Mouse (Mus musculus) forebrain, embryonic 12.5 days (tissue): Measurements from ENCODE around the gene Tusc2. TPM values are rescaled to one million over a fixed set of nuclear protein-coding genes. Genes with fewer than 3 reads are reported as not detected.
"Not testable (repeated sequence)": the region's sequence is repeated elsewhere in the genome, so short reads cannot be mapped to it uniquely, and the experiment has no call there.

Source experiments
- ATAC-seq: fragments of 200-750 bp; cut with Nextera tagmentation; 2 replicates; pipeline ENCODE4 v1.8.0; 2017; ENCODE audit warnings: moderate TSS enrichment; ENCODE audit not compliant: low FRiP score
- H3K27ac ChIP-seq: fragments of 300-500 bp; sonication (generic); 2 replicates; pipeline ENCODE4 v1.5.1; 2016; ENCODE audit warnings: mild to moderate bottlenecking
- H3K27me3 ChIP-seq: fragments of 300-500 bp; sonication (generic); 2 replicates; pipeline ENCODE4 v1.6.1; 2016; ENCODE audit warnings: mild to moderate bottlenecking
- H3K36me3 ChIP-seq: fragments of 300-500 bp; sonication (generic); replicated peaks from 2 replicates; pipeline ENCODE4 v1.6.1; 2016; ENCODE audit warnings: mild to moderate bottlenecking
- H3K4me1 ChIP-seq: fragments of 300-500 bp; sonication (generic); 2 replicates; pipeline ENCODE4 v1.6.1; 2016
- H3K4me2 ChIP-seq: fragments of 300-500 bp; sonication (generic); 2 replicates; pipeline ENCODE4 v1.6.1; 2016; ENCODE audit warnings: mild to moderate bottlenecking, moderate library complexity
- H3K4me3 ChIP-seq: fragments of 300-500 bp; sonication (generic); replicated peaks from 2 replicates; pipeline ENCODE4 v1.5.1; 2016; ENCODE audit warnings: mild to moderate bottlenecking
- H3K9ac ChIP-seq: fragments of 300-500 bp; sonication (generic); 2 replicates; pipeline ENCODE4 v1.6.1; 2016; ENCODE audit warnings: mild to moderate bottlenecking
- H3K9me3 ChIP-seq: fragments of 300-500 bp; sonication (generic); 2 replicates; pipeline ENCODE4 v1.6.1; 2016
- WGBS: fragments of 180-500 bp; shearing (Covaris S2); methylation state at CpG from one replicate; pipeline ENCODE4 v1.1.7; 2016; 5-methylcytosine and 5-hydroxymethylcytosine counted together
- polyA plus RNA-seq: library from polyadenylated mRNA; unstranded; fragments of >200 nt; fragmentation: Nextera tagmentation; extraction: Ambion mirVana; gene quantifications from 2 replicates; pipeline ENCODE4 v1.2.1, GENCODE M21; 2016

Tusc2 gene
- polyA plus RNA-seq, 1 experiment from 2014 or later, result 77.2 TPM

DNA sequence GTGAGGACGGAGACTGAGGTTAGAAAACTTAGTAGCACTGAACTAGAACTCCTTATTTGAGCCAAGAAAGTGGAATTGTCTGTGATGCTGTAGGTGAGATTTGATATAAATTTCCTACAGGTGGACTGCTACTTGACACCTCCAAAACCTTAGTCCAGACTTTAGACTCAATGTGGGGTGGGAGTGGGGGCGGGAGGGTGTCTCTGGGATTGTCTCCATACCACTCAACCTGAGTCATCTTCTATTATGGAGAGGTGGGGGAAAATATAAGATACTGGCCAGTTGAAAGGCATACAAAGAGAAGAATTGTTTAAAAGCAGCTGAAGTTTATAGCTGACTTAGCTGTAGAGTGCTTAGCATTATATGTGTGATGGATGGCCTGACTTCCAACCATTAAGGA is 7.4 kb upstream of the Tusc2 start:
- 0 out of 2 replicates have a peak overlapping the region, but pooled peaks have one; percentile 92 for H3K27ac ChIP-seq
- WGBS, result 50% methylated on average over 2 of the region's 2 CpGs

DNA sequence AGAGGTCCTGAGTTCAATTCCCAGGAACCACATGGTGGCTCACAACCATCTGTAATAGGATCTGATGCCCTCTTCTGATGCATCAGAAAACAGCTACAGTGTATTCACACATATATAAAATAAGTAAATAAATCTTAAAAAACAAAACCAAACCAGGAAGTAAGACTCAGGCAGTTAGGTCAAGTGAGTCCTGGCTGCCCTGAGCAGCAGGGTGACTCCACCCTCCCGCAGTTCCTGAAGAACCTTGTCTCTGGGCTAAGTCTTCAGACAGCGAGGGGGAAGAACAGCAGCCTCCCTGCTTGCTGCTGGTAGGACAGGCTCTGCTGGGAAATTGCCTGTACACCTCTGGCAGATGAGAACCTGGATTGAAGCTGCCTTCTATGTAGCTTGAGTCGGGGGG is 6.7 kb upstream of the Tusc2 start:
- ATAC-seq, result no peak
- peak overlapping the region; percentile 80; the same call in 1 of the 2 replicates for H3K9ac ChIP-seq
- peak overlapping the region; percentile 82 for H3K4me2 ChIP-seq
- peaks cover 22% of the 10 kb centered on the region for H3K27me3 ChIP-seq
- peaks cover 44% of the 10 kb centered on the region for H3K36me3 ChIP-seq
- WGBS, result 85% methylated on average over 3 of the region's 3 CpGs
- H3K4me3 ChIP-seq, result 0 out of 2 replicates have a peak overlapping the region, but pooled peaks have one; percentile 63
- H3K4me1 ChIP-seq, result peaks cover 50% of the 10 kb centered on the region
- H3K9me3 ChIP-seq, result no peaks in the 10 kb centered on the region
- no peak overlapping the region for H3K27ac ChIP-seq

More for the DNA sequence above, 7.4 kb upstream of the Tusc2 start:
- Histone ChIP-seq H3K9me3 (no peaks in the 10 kb centered on the region), H3K4me2 (peak overlapping the region; percentile 82), H3K36me3 (peaks cover 38% of the 10 kb centered on the region), H3K4me1 (peaks cover 55% of the 10 kb centered on the region), H3K9ac (peak overlapping the region; percentile 80), H3K27me3 (peaks cover 28% of the 10 kb centered on the region), H3K4me3 (peak overlapping the region; percentile 63)
- no peak for ATAC-seq

DNA sequence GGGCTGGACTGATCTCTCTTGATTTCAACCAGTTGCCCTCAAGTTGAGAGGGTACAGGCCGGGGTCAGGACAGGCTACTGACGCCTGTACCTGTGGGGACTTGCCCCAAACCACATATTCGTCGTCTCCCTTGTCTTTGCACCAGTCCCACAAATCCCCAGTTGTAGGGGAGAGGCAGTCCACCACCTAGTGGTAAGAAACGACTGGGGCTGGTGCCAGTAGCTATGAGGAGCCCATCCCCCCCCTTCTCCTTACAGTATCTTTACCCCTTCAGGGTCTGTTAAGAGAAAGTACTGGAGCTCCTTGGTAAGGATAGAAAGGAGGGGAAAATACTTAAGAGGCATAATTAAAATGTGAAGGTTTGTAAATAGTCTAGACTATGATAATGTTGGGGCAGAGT is 2.5 kb downstream of the Tusc2 start:
- WGBS, result 50% methylated on average over 5 of the region's 5 CpGs
- H3K9ac ChIP-seq, ATAC-seq, H3K4me3 ChIP-seq, H3K9me3 ChIP-seq, H3K27me3 ChIP-seq, H3K4me2 ChIP-seq: not testable (repeated sequence)
- Histone ChIP-seq H3K27ac (0 out of 2 replicates have a peak overlapping the region, but pooled peaks have one; percentile 8), H3K4me1 (peaks cover 46% of the 10 kb centered on the region), H3K36me3 (peaks cover 45% of the 10 kb centered on the region)

DNA sequence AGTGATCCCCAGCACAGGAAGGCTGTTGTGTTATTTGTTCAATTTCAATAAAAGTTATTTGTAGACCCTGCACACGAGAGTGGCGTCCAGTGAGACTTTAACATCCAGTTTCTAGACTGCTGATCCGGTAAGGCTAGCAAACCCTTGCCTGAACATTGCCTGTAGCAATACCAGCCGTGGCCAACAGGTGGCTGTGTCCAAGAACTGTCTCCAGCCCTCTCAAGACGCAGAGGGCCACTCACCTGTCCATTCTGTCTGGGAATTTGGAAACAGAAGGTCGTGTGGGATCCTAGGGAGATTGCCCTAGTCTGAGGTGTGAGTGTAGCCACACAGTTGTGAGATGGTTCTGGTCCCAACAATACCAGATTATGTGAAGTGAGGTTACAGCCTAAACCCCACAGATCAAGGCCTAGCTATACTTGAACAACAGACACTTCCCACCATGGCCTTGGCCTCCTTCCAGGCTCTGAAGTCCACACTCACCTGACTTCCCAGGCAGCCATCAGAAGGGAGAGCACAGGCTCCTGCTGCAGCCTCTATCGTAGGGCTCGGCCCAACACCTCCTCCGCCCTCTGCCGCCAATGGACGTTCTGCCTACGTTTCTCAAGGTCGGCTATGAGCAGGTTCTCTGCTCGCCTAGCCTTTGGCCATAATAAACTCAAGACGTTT is 3.1 kb downstream of the Tusc2 start:
- 61% methylated on average over 15 of the region's 15 CpGs for WGBS
- no peak overlapping the region for H3K27ac ChIP-seq

DNA sequence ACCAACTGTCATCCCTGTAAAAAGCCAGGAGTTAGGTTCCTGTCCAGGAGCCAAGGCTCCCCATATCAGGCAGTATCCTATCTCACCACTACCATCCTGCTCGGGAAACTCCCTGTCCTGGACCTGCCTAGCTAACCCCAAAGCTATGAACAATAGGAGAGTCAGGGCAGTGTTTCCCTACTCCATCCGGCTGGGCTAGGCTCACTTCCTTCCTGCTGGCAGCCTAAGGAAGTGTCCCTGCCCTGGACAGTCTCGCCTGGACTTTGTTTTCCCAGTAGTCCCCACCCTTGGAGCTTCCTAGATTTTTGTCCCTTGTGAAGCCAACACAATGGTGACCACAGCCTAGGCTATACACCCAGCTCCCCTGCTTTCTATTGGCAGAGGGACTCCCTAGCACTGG is 3.8 kb downstream of the Tusc2 start:
- Histone ChIP-seq H3K27ac (peak overlapping the region; percentile 54; the same call in 1 of the 2 replicates), H3K4me2 (no peak overlapping the region), H3K9ac (no peak overlapping the region), H3K27me3 (no peaks in the 10 kb centered on the region), H3K36me3 (peaks cover 45% of the 10 kb centered on the region), H3K4me1 (peaks cover 59% of the 10 kb centered on the region), H3K9me3 (no peaks in the 10 kb centered on the region), H3K4me3 (no peak overlapping the region)
- 71% methylated on average over 3 of the region's 3 CpGs for WGBS
- ATAC-seq, result no peak

More for the DNA sequence above, 3.1 kb downstream of the Tusc2 start:
- Histone ChIP-seq H3K9ac (no peak overlapping the region), H3K4me3 (no peak overlapping the region), H3K27me3 (no peaks in the 10 kb centered on the region), H3K4me2 (no peak overlapping the region), H3K4me1 (peaks cover 52% of the 10 kb centered on the region), H3K36me3 (peaks cover 45% of the 10 kb centered on the region), H3K9me3 (no peaks in the 10 kb centered on the region)
- no peak for ATAC-seq

DNA sequence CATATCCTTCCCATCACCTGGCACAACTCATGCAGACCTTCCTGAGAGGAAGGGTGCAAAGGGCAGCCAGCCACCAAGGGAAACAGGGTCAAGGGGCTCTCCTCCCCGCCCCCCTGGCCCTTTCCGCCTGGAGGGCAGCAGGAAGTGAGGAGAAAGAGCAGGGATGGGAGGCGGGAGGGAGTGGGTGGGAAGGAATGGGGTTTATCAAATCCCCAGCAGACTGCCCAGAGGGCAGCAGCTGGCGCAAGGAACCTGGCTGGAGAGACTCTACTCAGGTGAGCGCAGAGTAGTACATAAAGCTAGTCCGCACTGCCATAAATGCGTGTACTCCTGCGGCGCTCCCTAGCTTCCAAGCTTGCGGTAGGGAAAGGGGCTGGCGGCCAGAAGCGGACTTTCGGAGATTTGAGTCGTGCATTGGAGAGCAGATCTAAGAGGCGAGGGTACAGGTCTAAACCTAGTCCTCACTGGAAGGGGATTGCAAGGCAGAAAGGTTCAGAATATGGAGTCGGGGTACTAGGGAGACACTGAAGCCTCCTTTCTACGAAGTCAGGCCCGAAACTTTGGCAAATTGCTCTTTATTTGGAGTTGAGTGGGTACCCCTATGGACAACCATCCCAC is 4.8 kb downstream of the Tusc2 start, which contains the start of gene Hyal2:
Gene Hyal2, plus strand, starts transcription at position 244 of the 618 bp plus-strand sequence.
- peaks cover 49% of the 10 kb centered on the region for H3K36me3 ChIP-seq
- peak within 1 kb of the TSS; percentile 88 for H3K4me2 ChIP-seq
- no peaks in the 10 kb centered on the region for H3K9me3 ChIP-seq
- peak within 1 kb of the TSS; percentile 84 for H3K9ac ChIP-seq
- H3K4me3 ChIP-seq, result peak within 1 kb of the TSS; percentile 82
- 4% methylated on average over 18 of the region's 18 CpGs for WGBS
- no peaks in the 10 kb centered on the region for H3K27me3 ChIP-seq
- H3K27ac ChIP-seq, result peak within 1 kb of the TSS; percentile 86
- ATAC-seq, result no peak
- H3K4me1 ChIP-seq, result peaks cover 60% of the 10 kb centered on the region

DNA sequence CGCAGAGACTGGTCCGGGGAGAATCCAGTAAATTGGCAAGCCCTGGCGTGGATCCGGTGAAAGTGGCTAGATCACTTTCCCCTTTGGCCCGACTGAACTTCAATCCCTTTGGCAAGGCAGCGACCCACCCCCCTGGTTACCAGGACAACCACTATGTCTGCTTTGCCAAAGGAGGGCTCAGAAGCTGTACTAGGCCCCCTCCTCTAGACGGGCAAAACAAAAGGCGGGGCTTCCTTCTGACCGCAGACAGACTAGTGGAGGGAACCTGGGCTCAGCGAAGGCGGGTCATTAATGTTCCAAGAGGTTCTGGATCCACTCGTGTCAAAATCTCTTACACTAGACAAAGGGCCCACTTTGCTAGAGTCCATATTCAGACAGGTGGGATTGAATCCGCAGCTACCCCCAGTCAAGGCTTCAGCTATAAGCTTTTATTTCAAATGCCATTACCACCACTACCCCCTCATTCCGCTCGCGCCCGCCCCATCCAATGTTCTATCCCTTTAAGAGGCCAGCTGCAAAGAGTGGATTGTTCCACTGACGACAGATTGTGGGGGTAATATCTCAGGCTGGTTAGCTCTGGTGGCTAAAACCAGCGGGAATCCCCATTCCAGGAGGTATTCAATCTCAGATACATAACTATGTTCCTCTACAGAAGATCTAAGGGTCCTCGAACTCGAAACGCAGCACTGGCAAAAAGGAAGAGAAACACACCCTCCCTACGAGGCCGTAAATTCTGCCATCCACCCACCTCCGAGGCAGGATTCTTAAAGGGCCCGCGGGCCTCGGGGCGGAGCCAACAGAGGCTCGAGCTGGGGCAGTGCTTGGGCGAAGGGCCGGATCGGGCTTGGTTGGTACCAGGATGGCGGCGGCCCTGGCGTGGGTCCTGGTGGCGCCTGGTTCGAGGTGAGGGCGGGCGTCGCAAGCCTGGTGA is 5.5 kb downstream of the Tusc2 start:
- under 1% methylated on average over 41 of the region's 41 CpGs for WGBS
- H3K9me3 ChIP-seq, result no peaks in the 10 kb centered on the region
- H3K9ac ChIP-seq, result peak overlapping the region; percentile 84
- peak overlapping the region; percentile 86 for H3K27ac ChIP-seq
- H3K4me2 ChIP-seq, result peak overlapping the region; percentile 88
- H3K4me1 ChIP-seq, result peaks cover 57% of the 10 kb centered on the region
- peak; percentile 91 for ATAC-seq
- no peaks in the 10 kb centered on the region for H3K27me3 ChIP-seq
- H3K36me3 ChIP-seq, result peaks cover 57% of the 10 kb centered on the region
- H3K4me3 ChIP-seq, result peak overlapping the region; percentile 82

DNA sequence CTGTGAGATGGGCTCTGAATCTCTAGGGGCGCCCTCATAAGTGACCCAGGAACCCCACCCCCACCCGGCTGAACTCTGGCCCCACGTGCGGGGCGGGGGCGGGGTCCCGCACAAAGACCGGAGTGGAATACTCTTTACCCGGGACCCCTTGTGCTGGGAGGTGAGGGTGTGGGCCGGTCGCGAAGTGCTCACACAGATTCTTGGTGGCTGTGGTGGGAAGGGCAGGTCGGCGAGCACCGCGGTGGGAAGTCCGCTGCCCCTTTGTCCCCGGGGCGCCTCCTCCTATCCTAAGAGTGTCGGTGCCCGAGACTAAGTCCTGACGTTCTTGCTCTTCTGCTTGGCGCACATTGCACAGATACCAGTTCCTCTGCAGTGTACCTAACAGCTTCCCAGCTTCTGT is 6.2 kb downstream of the Tusc2 start:
- 1% methylated on average over 23 of the region's 23 CpGs for WGBS
- peak overlapping the region; percentile 84 for H3K9ac ChIP-seq
- H3K4me3 ChIP-seq, result peak overlapping the region; percentile 82
- no peaks in the 10 kb centered on the region for H3K9me3 ChIP-seq
- peak; percentile 44 for ATAC-seq
- H3K36me3 ChIP-seq, result peaks cover 58% of the 10 kb centered on the region
- H3K27ac ChIP-seq, result peak overlapping the region; percentile 86
- peak overlapping the region; percentile 88 for H3K4me2 ChIP-seq
- peaks cover 50% of the 10 kb centered on the region for H3K4me1 ChIP-seq
- no peaks in the 10 kb centered on the region for H3K27me3 ChIP-seq

DNA sequence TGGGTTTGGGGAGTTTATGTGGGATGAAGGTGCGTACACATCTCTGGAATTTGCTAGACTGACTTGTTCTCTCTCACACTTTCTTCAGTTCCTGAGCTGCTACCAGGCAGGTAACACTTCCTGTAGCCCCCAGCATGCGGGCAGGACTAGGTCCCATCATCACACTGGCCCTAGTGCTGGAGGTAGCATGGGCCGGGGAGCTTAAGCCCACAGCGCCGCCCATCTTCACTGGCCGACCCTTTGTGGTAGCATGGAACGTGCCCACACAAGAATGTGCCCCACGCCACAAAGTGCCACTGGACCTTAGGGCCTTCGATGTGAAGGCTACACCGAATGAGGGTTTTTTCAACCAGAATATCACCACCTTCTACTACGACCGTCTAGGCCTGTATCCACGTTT is 7.0 kb downstream of the Tusc2 start:
- Histone ChIP-seq H3K36me3 (peaks cover 58% of the 10 kb centered on the region), H3K4me1 (peaks cover 49% of the 10 kb centered on the region), H3K27ac (peak overlapping the region; percentile 86), H3K4me2 (peak overlapping the region; percentile 88), H3K9ac (peak overlapping the region; percentile 84), H3K9me3 (no peaks in the 10 kb centered on the region), H3K27me3 (no peaks in the 10 kb centered on the region), H3K4me3 (peak overlapping the region; percentile 82)
- no peak for ATAC-seq
- WGBS, result 47% methylated on average over 13 of the region's 13 CpGs

DNA sequence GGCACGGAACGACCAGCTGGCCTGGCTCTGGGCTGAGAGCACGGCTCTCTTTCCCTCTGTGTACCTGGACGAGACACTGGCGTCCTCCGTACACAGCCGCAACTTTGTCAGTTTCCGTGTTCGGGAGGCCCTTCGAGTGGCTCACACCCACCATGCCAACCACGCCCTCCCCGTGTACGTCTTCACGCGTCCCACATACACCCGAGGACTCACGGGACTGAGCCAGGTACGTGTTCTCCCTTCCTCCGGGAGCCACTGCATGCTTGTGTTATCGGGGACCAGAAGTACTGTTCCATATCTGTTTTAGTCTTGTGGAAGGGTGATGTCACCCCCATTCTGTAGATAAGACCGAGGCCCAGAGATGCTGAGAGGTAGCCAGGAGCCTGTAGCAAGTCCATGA is 7.8 kb downstream of the Tusc2 start:
- H3K9ac ChIP-seq, result peak overlapping the region; percentile 84; the same call in 1 of the 2 replicates
- H3K36me3 ChIP-seq, result peaks cover 55% of the 10 kb centered on the region
- H3K4me3 ChIP-seq, result peak overlapping the region; percentile 82
- H3K9me3 ChIP-seq, result no peaks in the 10 kb centered on the region
- H3K4me1 ChIP-seq, result peaks cover 48% of the 10 kb centered on the region
- ATAC-seq, result no peak
- H3K27ac ChIP-seq, result no peak overlapping the region
- 93% methylated on average over 21 of the region's 21 CpGs for WGBS
- H3K27me3 ChIP-seq, result no peaks in the 10 kb centered on the region
- peak overlapping the region; percentile 88 for H3K4me2 ChIP-seq

DNA sequence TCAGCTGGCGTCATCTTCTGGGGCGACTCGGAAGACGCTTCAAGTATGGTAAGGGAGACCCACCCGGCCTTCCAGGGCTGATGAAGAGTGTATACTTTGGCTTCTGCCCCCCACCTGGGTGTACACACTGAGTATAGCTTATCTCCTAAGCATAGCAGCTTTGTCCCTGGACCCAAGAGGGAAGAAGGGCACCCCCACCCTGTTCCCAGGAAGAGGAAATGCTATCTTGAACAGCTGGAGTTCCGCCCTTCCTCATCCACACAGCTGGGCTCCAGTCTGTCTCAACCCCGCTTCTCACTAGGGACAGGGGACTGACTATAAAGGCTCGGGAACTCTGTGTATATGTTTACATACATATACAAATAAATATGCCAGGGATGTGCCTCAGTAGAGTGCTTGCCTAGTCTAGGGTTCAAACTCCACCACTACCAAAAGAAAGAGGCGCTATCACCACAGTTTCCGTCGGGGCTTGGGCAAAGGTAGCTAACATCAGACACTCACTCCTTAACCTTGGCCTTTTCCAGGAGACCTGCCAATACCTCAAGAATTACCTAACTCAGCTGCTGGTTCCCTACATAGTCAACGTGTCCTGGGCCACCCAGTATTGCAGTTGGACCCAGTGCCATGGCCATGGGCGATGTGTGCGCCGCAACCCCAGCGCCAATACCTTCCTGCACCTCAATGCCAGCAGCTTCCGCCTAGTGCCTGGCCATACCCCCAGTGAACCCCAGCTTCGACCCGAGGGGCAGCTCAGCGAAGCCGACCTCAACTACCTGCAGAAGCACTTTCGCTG is 8.7 kb downstream of the Tusc2 start:
- Histone ChIP-seq H3K4me2 (peak overlapping the region; percentile 88), H3K4me3 (no peak overlapping the region), H3K36me3 (peaks cover 48% of the 10 kb centered on the region), H3K4me1 (peaks cover 54% of the 10 kb centered on the region), H3K27me3 (no peaks in the 10 kb centered on the region), H3K9me3 (no peaks in the 10 kb centered on the region), H3K9ac (no peak overlapping the region), H3K27ac (no peak overlapping the region)
- no peak for ATAC-seq
- 96% methylated on average over 22 of the region's 22 CpGs for WGBS
